Mouse (Mus musculus) layer of hippocampus, postnatal 36 days (tissue): Measurements from ENCODE around the gene Gm45785. TPM values are rescaled to one million over a fixed set of nuclear protein-coding genes. Genes with fewer than 3 reads are reported as not detected.
A peak's percentile ranks its signal among the peaks of the same experiment; 100 is the strongest.
"Not testable (repeated sequence)": the region's sequence is repeated elsewhere in the genome, so short reads cannot be mapped to it uniquely, and the experiment has no call there.

Source experiments
- DNase-seq, 2 experiments: peaks; one replicate each; pipeline ENCODE4 v3.0.0; 2022
- total RNA-seq, 2 experiments: library from RNA; stranded (reverse); gene quantifications; 2 replicates each; pipeline ENCODE4 v1.2.3; 2021

Gm45785 gene
- total RNA-seq, result not detected

DNA sequence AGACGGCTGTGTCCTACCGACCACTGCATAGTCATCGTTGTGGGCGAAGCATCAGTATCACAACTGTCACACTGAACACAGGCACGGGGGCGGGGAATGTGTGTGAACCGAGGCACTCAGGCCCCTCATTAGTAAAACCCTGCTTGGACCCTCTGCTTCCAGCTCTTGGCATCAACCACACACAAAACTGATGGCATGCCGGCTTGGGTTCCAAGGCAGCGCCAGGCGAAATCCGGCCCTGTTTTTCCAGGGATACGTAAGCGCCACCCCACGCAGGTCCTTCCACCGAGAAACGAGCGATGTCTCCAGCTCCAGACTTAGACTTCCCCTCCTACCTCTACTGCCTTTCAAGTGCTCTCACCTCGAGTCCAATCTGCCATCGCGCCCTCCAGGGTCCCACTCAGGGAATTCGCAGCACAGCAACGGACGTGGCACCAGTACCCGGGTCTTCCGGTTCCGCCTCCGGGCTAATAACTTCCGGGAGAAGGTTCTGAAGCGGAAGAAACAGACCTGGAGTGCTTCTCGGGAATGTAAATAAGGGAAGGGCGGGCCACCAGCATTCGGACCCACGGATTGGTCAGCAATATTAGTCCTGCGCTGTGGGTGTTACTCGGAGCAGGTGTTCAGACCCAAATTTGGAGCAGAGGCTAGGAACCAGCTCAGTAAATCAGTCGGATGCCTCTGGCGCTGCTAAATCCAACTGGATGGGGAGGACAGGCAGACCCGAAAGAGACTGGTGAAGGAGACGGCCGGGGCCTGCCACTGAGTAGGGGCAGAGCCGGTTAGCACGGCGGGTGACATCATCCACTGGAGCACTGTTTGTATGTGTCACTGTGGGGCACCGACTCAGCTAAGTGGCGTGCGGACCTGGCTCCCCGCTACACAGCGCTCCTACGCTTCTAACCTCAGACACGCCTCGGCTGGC lies at the start of gene Gm45785:
Gene Gm45785 (minus strand): TSS at position 472 of the 925 bp plus-strand sequence.
- peak; percentile 81 to 85 for DNase-seq

DNA sequence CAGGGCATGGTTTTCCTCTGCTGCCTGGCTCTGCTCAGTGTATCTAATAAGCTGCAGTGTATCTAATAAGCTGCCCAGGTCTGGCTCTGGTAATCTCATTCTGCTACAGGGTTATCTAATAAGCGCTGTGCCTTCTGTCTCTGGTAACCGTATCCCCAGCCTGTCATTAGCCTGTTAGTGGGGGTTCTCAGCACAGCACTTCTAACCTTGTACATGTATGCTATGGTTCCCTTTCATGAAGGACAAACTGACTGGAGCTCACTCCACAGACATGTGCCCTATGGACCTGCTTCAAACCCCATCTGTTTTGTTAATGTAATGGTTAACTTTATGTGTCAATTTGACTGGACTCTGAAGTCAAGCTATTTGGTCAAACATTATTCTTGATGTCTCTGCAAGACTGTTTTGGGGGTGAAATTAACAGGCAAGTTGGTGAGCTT lies 49.5 kb upstream of the Gm45785 start:
- no peak for DNase-seq

DNA sequence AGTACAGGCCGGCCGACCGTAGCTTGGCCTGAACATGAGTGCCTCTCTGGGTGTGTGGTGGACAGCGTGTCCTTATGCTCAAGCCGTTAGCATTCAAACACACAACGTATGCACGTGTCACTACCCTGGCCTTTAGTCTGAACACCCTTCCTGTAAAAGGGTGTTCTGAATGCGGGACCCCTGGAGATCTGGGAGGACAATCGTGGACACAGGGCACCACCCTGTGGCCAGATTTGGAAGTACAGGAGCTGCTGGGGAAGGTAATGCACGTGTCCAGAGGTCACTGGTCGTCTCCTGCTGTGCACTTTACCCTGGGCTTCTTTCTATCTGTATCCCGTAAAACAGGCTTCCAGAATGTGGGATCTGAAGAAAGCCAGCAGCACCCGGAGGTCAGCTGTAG lies 47.1 kb upstream of the Gm45785 start:
- peak; percentile 70 to 72 for DNase-seq

DNA sequence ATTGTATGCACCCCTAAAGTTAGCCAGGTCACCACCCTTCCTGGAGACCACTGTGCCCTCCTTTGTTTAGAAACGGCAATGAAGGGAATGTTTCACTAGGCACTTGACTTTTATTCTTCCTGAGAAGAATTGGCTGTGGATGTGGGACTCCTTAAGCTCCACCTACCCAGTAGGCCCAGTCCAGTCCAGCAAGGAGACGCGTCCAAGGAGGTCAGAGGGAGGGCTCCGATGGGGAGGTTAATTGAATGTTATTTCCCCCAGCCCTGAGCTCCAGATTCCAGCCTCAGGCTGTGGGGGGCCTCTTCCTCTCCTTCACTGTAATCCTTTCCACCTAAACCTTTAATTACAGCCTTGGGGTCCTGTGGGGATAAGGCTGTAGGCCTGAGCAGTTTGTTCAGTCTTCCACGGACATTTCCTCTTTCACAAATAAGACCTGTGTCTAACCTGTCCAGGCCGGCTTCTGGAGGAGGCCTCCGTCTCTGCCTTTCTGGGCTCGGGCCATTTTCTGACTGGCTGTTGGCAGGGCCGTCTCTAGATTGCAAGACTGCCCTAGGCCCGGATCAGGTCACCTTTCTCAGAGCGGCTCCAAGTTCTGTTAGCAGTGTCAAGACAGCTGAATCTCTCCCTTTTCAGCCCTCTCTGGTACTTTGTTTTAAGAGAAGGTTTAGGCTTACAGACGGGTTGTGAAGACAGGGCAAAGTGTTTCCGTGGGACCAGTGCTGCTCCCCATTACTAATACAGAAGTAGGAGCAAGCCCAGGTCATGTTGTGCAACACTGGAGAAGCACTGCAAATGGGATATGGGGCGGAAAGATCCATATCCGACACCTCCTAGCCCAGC lies 46.1 kb upstream of the Gm45785 start:
- no peak for DNase-seq

DNA sequence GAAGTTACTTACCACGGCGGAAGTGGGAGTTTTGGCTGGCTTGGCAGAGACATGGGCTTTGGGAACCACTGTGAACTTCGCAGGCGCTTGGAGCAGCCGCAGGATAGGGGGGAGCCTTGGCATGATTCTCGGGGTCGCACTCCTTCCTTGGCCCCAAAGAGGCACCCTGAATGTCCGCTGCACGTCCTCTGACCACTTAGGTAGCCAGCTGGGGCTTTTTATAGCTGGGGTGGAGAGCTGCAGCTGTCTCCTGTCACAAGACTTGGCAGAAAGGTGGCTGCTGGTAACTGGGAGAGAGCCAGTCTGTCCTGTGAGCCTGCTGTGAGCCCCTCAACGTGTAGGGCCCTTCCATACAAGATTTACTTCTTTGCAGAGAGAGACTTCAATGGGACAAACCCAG lies 44.1 kb upstream of the Gm45785 start, which contains the start of gene Cox8b:
Gene Cox8b (minus strand): TSS at position 227 of the 400 bp plus-strand sequence.
- no peak for DNase-seq

DNA sequence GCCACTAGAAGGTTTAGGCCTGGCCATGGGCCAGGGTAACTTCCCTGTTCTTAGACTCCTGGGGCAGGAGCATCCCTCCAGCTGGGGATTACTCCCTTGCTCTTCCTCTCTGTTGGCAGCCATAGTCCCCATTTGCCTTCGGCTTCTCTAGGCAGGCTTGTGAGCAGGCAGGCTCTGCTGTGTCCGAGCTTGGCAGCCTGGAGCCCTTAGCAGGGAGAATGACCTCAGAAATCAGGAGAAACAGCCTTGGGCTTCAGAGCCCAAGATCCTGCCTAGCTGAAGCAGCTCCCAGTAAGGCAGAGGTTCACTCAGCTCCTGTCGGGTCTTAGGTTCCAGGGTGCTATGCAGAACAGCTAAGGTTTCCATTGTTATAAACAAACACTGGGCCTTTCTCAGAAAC lies 43.0 kb upstream of the Gm45785 start:
- no peak for DNase-seq

DNA sequence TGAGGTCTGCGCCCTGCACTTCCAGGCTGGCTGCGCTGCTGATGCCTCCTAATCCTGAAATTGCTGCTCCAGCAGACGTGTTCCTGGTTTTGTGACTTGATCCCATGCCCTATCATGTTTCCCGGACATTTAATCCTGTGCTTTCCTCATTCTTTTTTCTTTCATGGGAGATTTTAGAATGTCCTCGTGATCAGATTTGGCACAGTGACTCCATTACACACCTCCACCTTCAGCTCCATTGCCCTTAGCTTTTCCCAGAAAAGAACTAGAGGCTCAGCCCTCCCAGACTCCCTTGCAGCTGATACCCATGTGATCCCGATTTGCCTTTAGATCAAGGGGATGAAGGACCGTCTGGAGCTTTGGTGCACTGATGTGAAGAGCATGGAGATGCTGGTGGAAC lies 41.7 kb upstream of the Gm45785 start:
- DNase-seq, result no peak

DNA sequence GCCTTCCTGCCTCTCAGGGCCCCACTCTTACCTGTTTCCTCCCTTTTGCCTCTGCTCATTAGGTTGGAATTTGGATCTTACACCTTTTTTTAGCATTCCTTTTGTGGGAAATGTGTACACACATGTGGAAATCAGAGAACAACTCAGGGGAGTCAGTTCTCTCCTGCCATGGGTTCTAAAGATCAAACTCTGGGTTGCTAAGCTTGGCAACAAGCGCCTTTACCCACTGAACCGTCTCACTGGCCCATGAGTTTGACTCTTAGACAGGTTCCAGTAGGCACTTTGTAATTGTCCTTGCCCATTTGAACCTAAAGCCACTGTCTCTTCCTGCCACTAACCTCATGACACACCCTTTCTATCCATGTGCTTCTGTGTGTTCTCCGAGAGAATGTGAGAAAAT lies 38.5 kb upstream of the Gm45785 start:
- DNase-seq, result no peak

DNA sequence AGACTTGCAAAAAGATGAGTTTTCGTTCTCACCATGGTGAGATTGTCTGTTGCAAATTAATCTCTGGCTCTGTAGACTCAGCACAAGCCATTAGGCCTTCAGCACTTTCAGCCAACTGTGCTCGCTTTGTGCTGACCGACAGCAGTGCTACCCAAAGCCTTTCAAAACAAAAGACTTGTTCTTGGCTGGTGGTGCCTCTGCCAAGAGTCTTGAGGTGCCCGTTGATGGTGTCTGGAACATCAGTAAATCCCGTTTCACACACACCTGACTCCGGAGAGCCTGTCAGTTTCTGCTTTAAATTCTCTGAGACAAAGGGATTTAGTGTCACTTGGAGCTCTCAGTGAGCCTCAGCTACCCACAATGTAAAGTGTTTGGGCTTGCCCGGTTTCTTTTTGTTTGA lies 37.9 kb upstream of the Gm45785 start:
- DNase-seq, result no peak

DNA sequence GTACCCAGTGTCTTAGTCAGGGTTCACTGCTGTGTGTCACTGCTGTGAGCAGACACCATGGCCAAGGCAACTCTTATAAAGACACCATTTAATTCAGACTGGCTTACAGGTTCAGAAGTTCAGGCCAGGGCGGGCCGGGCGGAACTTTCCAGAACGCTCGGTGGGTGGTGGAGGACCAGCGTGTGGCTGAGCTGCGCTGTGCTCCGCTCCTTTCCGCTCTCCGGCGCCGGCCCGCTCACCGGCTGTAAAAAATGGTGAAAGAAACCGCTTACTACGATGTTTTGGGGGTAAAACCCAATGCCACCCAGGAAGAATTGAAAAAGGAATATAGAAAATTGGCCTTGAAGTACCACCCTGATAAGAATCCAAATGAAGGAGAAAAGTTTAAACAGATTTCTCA lies 34.5 kb upstream of the Gm45785 start:
- not testable (repeated sequence) for DNase-seq

DNA sequence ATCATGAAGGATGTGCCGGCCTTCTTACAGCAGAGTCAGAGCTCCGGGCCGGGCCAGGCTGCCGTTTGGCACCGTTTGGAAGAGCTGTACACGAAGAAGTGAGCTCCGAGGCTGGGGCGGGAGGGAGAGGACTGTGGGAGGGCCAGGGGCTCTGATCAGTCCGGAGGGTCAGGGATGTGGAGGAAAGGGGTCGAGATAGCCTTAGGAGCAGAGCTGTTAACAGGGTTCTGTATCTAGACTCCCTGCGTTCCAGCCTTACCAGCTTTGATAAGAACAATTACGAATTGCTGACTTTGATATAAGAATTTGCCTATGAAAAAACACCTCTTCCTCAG lies 26.3 kb upstream of the Gm45785 start:
- DNase-seq, result no peak

DNA sequence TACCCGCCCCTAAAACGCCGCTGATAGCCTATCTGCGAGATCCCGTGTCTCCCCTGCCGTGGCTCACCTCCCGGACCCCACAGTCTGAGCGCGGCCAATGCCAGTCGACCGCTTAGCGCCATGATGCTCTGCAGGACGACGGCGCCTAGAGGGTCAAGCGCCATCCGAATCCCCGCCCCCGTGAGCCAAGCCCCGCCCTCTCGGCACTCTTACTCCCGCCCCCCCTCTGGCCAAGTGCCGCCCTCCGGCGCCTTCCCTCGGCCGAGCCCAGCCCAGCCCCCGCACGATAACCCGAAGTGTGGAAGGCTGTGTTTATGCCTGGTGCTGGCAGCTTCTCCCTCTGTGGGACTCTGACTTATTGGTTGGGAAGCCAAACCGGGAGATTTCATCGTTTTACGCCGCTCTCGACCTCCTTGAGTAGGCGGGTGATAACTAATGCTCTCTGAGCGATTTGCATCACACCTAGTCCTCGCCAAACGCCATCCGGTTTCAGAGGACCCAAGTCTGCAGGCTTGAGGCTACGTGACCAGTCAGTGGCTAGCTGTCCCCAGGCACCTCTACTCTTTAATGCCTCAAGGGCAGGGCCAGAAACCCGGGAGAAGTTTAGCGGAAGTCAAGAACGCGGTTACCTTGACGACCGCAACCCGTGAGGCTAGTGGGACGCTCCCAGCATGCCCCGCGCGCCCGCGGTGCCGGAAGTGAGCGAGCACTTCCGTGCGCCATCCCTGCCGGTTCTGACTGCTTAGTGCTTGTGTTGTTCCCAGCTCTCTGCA lies 25.8 kb upstream of the Gm45785 start, which contains the start of the genes Psmd13 and Sirt3:
Gene Psmd13 (plus strand): TSS at position 273 of the 773 bp plus-strand sequence.
Gene Sirt3 (minus strand): TSS at position 614 of the 773 bp plus-strand sequence.
- DNase-seq, result peak; percentile 93

DNA sequence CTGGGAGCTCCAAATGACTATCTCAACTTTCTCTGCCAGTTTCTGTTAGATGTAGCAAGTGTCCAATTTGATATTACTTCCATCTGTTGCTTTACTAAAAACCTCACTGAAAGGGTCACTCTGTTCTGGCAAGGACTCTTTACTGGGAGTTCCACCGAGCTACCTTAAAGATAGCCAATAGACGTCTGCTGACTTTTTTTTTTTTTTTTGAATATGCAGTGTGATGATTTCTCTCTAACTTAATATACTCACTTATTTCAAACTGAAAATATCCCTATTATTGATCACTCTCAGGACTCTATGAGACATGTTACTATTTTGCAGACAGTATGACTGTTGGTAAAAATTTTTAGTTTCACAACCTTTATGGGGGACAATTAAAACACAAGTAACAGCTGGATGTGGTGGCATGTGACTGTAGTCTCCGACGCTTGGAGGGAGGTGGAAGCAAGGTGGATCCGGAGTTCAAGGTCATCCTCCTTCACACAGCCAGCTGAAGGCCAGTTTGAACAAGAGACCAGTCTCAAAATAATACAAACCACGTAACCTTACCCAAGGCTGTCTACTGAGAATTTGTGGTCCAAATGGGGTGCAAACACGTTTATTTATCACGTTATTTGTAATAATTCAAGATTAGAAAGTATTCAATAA lies 24.9 kb upstream of the Gm45785 start:
- no peak for DNase-seq

DNA sequence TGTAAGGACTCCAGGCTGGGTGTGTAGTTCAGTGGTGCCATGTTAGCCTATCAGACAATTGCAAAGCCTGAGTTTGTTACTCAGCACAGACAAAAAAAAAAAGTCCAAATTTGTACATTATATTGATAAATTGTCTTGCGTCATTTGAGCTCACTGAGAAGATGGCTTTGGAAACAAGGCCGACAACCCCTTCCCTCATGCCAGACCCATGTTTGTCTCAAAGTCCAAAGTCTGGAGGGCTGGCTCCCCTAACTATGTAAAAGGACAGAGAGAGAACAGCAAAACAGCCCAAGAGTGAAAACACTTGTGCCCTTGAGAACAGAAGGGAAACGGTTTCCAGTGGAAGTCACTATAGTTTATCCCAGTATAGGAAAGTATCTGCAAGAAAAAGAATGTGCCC lies 24.3 kb upstream of the Gm45785 start:
- DNase-seq, result no peak

DNA sequence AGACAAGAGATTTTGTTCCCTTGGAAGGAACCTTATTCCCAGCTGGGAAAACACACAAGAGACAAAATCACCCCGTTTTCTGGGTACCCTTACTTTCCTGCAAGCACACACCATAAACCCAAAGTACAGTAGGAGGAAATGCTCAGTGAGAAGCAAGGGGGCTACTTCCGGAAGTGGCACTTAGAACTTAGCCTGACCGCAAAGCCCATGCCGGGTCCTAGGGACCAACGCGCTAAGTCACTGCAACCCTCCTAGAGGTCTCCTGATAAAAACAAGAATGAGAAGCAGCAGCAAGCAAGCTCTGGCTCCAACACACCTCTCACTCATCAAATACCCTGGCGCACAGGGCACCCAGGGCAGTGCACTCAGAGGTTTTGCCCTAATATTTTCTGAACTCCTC lies 23.2 kb upstream of the Gm45785 start:
- DNase-seq, result no peak

DNA sequence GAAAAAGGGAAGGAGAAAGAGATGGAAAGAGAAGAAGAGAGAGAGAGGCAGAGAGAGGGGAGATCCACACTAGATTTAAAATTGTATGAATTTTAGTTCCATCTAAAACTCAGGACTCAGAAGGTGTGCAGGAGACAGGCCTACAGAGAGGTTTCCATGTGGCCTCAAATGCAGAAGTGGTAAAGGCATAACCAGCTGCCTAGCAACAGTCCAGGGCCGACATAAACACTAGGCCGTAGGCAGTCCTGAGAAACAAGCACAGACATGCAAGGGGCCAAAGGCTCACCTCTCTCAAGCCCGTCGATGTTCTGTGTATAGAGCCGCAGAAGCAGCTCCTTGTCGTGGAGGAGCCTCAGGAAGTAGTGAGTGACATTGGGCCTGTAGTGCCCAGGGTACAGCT lies 21.2 kb upstream of the Gm45785 start:
- no peak for DNase-seq

DNA sequence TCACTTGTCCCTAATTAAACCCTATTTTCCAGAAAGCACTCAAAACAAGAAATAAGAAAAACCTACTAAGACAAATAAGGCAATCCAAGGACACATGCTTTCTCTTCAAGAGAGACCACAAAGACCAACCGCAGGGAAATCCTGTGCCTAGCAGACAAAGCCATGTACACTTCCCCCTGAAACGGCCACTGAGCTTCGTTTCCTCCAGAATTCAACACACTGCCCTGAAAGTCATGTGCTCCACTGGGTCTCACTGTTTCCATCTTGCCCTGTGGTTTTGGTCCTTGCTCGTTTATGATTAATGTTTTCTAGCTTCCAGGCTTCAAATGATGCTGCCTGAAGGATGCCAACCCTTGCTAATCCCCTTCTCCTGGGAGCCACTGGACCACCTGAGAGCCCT lies 18.1 kb upstream of the Gm45785 start:
- DNase-seq, result no peak

DNA sequence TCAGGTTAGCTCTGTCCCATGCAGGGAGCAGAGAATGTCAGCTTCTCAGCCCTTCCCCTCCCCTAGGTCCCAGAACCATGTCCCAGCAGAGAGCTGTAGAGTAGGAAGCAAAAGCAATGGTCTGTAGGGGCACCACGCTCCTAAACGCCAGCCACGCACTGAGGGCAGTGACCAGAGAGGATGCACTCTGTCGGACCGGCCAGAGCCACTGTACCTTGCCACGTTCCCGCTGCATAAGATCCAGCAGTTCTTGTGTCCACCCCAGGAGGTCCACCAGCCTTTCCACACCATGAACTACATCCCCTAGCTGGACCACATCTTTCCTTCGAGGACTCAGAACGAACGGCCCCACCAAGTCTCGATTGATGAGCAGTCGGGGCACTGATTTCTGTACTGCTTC lies 8.6 kb upstream of the Gm45785 start:
- DNase-seq, result no peak

DNA sequence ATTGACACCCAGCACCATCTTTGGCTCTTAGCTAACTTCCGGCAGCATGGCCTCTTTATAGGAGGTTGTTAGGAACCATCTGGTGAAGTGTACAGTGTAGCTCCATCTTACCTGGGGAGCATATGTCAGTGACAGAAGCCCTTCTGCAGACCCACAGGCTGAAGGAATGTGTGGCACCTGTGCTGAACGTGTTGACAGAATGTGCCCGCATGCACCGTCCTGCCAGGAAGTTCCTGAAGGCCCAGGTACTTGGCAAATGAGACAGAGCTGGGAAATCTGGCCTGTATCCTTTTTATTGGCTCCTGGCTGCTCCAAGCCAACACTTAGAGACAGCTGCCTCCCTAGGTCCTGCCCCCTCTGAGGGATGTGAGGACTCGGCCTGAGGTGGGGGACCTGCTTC lies 4.6 kb upstream of the Gm45785 start:
- no peak for DNase-seq

DNA sequence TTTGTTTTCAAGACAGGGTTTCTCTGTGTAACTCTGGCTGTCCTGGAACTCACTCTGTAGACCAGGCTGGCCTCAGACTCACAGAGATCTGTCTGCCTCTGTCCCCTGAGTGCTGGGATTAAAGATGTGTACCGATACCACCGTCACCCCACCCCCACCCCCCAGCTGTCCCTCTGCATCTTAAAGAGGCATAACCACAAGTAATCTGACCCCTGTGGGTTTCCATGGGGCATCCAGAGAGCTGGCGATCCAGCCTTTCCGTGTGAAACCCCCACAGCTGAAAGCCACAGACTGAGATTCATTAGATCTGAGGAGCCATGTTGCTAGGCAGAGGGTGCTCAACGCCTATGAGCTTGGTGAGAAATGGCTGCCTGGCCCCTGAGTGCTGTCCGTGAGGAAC lies 3.9 kb upstream of the Gm45785 start:
- DNase-seq, result no peak

DNA sequence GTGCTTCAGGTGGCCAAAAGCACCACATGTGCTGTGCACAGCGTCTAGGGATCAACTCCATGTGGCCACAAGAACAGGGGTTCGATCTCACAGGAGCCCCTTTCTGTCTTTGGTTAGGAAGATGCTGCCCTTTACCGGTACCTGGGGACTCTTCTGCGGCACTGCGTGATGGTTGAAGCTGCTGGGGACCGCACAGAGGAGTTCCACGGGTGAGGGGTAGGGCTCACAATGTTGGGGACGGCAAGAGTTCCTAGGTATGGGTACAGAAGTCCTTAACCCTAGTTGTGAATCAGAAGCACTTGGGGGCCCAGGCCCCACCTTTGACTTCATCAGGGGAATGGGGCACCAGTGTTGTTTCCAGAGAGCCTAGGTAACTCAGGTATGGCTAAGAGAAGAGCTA lies 2.6 kb upstream of the Gm45785 start:
- no peak for DNase-seq
